Mouse (Mus musculus) thymus, postnatal 36 days (tissue): ENCODE results near the gene Znrf1.
A peak's percentile ranks its signal among the peaks of the same experiment; 100 is the strongest.

Source experiments
- DNase-seq, 2 experiments: peaks; one replicate each; pipeline ENCODE4 v3.0.0; 2022; ENCODE audit warnings: mixed read lengths in 2 of 2

The Znrf1 gene

DNA sequence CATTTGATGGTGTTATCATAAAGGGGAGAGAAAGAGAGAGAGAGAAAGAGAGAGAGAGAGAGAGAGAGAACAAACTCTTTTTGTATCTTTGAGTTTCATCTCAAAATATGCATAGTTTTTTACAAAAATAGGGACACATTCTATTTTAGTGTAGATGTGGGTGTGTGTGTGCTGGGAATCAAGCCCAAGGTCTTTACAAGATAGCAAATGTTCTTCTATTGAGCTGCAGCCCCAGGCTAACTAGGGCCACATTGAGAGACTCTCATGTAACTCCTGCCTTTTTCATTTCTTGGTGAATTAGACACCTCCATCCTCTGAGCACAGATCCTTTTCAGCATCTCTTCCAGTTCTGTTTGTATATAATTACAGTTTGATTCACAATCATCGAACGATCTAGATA, 105.2 kb downstream of the Znrf1 start:
- no peak for DNase-seq

DNA sequence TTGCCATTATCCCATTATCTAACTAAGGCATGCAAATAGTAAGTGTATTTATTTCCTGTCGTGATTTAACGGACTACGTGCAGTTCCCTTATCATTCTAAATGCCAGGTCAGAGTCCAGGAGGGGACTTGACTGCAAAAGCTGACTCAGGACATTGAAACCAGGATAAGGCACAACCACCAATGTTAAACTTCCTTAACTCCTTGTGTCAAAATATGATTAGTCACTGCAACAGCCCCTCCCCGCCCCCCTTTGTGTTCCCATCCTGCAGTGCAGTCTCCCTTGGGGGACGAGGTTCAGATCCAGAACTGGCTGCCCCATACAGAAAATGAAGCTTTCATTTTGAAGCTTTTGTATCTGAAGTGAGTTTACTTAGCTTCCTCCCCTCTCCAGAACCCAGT, 106.6 kb downstream of the Znrf1 start:
- peak in 1 of 2 experiments; percentile 26 for DNase-seq

DNA sequence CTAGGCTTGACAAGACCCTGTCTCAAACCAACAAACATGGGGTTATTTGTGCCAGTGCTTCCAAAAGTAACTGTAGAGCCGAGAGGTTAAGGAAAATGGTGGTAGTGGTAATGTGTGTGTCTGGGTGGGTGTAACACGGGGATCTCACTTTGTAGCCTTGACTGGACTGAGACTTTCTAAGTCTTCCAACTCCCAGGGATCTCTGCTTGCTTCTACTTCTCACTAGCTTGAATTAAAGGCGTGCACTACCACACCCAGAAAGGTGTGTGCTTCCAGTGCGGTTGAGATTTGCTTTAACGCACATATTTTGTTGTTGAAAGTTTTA, 107.0 kb downstream of the Znrf1 start:
- no peak for DNase-seq

DNA sequence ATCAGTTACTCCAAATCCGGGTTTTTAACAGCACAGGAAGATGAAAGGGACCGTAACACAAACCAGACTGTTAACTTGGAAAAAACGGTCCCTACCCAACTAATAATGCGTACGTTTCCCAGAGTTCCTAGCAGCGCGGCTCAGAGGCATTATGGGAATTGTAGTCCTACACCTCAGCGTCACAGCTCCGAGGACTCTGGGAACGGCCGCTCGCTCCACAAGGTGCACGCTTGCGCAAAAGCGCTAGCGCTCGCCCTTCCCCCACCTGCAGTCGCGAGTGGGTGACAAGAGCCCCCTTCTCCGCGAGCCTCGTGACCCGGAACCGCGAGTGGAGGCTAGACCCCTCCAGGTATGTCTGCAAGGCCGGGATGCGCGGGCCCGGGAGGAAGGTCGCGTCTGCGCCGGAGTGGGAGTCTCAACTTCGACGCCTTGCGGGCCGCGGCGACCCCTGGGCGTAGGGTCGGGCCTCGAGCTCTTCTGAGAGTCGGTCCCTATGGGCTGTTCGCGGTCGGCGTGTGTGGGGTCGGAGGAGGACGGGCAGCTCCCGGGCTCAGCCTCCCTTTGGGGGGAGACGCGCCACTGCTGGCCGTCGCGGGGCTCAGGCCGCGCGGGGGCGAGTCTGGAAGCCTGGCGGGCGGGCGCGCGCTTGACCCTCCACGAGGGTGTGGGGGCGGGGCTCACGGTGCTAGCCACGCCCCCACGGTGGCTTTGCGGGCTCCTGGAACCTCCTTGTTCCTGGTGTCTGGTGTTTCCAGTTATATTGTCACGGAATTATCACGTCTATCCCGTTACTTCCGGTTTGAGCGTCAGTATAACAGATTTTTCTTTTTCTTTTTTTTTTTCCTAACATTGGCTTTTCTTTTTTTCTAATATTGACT, 107.6 kb downstream of the Znrf1 start, which contains the start of gene Zfp1:
Zfp1 (plus strand) TSS at position 138 of the 878 bp plus-strand sequence.
- DNase-seq: peak; percentile 90 to 94

DNA sequence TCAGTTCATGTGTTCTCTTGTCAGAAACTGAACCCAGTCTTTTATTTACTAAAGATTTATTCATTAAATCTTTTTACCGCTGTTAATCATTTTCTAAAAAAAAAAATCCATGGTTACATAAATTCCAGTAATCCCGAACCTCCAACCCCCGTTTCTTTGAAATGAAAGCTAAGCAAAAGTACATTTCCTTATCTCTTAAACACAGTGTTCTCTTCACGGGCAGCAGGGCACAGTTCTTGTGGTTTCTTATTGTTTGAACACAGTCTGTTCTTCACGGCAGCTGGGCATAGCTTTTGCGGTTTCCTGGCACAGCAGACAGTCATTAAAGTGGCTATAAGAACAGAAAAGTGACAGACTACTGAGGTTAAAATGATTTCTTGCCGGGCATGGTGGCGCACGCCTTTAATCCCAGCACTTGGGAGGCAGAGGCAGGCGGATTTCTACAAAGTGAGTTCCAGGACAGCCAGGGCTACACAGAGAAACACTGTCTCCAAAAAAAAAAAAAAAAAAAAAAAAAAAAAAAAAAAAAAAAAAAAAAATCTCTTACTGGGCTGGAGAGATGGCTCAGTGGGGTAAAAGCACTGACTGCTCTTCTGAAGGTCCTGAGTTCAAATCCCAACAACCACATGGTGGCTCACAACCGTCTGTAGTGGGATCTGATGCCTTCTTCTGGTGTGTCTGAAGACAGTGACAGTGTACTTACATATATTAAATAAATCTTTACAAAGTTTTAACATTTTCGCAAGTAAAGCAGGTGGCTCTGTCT, 108.6 kb downstream of the Znrf1 start:
- peak; percentile 44 to 63 for DNase-seq

DNA sequence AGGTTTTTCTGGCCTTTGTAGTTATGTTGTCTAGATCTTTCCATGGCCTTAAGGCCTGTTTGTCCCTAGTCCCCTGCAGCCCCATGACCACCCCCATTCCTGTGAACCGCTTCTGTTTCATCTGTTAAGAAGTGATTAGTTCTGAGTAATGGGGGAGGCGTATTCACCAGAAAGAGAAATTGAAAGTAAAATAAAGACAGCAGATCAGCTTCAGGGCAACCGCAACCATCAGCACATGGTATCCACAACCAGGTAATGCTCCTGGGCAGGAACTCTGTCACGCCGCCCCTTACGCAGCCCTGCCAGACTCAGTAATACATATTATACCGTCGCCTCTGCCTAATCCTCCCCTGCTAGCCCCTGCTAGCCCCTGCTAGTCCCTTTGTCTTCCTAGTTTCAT, 109.8 kb downstream of the Znrf1 start:
- DNase-seq: peak in 1 of 2 experiments; percentile 24

DNA sequence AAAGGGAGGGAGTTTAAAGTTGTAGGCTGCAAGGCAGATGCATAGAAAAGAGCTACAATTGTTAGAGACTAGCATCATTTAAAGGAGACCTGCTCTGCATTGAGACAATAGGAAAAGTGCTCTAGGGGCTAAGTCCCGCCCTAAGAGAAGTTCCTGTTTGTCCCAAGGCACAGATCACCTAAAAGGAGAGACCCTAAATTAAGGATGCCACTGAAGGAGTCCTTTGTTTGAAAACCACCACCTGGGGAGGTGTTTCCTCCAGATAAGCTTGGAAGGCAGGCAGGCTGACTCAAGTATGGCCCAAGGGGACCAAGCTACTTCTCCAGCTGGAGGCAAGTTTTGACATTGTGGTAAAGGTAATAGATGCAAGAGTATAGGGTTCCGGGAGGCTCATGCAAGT, 112.9 kb downstream of the Znrf1 start:
- no peak for DNase-seq

DNA sequence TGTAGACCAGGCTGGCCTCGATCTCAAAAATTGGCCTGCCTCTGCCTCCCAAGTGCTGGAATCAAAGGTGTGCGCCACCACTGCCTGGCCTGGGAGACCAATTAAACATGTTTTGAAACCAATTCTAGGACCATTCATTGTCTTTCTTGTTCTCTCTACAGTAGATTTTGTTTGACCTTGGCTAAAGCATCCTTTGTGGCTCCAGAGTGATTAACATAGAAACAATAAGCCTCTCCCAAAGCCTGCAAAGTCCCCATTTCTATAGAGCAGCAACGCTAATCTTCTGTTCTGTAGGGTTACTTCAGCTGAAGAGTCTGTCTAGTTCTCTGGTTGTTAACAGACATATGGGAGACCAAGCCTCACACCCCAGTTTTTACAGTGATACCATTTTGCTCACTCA, 114.8 kb downstream of the Znrf1 start:
- no peak for DNase-seq

DNA sequence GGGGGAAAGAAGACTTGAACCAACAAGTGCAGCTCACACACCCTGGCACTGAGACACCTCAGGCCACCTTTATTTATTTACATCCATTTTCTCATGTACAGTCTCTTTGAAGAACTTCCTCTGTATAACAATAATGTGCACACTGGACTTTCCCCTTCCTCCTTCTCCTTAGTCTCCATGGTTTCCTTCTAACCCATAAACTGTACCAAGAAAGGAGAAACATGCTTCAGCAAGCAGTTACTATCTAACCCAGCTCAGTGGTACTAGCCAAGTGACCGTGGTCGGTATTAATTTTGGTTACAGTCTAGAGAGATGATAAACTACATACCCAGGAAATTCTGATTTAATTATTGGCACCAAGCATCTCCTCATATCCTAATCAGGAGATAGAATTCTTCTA, 117.6 kb downstream of the Znrf1 start:
- no peak for DNase-seq

DNA sequence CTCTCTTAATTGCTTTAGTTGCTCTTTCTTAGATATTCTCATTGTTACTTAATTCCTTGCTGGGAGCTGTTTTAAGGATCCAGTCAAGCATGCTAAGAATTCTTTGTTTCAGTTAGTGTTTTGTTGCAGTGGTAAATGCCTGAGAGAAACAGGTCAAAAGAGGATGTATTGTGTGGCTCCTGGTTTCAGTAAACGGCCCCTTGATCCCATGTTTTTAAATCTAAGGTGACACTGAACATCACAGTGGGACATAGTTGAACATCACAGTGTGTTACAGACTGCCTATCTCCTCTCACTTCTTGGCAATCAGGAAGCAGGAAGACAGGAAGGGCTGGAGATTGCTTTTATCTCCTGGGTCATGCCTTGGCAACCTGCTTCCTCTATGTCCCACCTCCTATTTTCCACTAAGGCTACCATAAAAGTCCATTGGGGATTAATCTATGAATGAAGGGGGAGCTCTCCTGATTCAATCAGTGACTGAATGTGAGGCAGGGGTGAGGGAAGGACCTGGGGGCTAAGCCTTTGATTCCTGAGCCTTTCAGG, 121.5 kb downstream of the Znrf1 start:
- DNase-seq: no peak

DNA sequence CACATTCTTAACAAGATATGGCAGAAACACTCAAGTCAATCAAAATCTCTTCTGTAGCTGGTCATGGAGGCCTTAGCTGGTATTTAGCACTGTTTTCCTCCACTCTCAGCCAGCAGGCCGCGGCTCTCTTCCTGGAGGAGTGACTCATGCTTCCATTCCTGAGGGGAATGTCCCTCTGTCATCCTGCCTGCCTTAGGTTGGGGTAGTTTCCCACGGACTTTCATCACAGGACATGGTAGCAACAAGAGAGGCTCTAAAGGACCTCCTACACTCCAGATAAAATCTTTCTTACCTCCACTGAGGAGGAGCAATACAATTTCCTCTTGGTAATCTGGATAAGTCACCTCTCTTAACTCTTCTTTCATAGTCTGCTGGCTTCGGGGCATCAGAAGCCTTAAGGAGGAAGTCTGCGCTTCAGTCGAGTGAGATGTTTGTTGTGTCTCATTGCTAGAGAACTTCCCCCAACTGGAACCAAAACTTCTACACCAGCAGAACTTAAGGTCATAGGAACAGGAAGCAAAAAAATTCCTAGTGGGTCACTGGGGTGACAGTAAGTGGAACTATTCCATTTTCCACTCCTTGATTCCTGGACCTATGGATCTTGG, 123.0 kb downstream of the Znrf1 start:
- no peak for DNase-seq

DNA sequence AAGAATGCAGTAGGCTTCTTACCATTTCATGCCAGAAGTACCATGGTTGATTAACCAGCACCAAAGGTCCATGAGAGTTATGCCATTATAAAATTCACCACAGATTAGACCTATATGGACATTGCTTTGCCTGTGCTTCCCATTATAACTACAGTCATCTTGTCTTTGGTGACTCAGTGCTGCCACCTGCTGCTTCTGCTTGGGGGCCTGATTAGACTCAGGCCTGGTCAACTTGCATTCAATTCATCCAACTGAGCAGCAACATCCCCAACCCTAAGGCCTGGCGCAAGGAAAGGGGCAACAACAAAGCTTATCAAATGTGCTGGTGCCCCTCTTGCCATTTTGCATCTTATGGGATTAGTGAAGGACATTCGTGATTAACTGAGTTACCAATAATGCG, 126.6 kb downstream of the Znrf1 start:
- DNase-seq: peak; percentile 60 to 69

DNA sequence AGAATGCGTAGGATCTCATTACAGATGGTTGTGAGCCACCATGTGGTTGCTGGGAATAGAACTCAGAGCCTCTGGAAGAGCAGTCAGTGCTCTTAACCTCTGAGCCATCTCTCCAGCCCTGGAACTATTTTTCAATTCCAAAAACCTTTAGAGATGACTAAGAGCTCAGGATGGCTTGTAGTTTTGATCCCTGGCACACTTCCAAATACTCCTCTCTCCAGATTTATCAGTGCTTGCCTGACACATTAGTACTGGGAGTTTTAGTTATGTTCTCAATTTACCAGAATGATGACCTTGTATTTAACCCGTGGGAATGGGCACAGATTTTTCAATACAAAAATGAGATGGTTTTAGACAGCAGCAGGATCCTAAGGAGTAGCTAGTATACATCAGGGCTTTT, 130.9 kb downstream of the Znrf1 start:
- DNase-seq: no peak
